Mouse (Mus musculus) intestine, embryonic 14.5 days (tissue): ENCODE measurements around the gene Hmgb3. TPM values are rescaled to one million over a fixed set of nuclear protein-coding genes. Genes with fewer than 3 reads are reported as not detected.

Source experiments
- ATAC-seq: fragments of 200-750 bp; cut with Nextera tagmentation; replicated peaks from 2 replicates; pipeline ENCODE4 v1.8.0; 2017; ENCODE audit warnings: low read depth, moderate number of reproducible peaks, moderate TSS enrichment, moderate library complexity; ENCODE audit not compliant: low FRiP score, low TSS enrichment
- DNase-seq: peaks from one replicate; pipeline ENCODE4 v3.0.0-alpha.2; 2018; ENCODE audit warnings: low spot score
- H3K27ac ChIP-seq: fragments of 300-500 bp; sonication (generic); 2 replicates; pipeline ENCODE4 v1.5.1; 2014; ENCODE audit warnings: low read depth, mild to moderate bottlenecking, control low read depth
- H3K27me3 ChIP-seq: fragments of 300-500 bp; sonication (generic); replicated peaks from 2 replicates; pipeline ENCODE4 v1.6.1; 2014; ENCODE audit warnings: low read length, control low read depth; ENCODE audit not compliant: control insufficient read depth, insufficient read depth
- H3K36me3 ChIP-seq: fragments of 300-500 bp; sonication (generic); 2 replicates; pipeline ENCODE4 v1.6.1; 2014; ENCODE audit warnings: low read length, control low read depth; ENCODE audit not compliant: control insufficient read depth, insufficient read depth
- H3K4me1 ChIP-seq: fragments of 300-500 bp; sonication (generic); replicated peaks from 2 replicates; pipeline ENCODE4 v1.6.1; 2014; ENCODE audit warnings: low read length, control low read depth, mixed read lengths; ENCODE audit not compliant: control insufficient read depth, insufficient read depth
- H3K4me2 ChIP-seq: fragments of 300-500 bp; sonication (generic); 2 replicates; pipeline ENCODE4 v1.6.1; 2014; ENCODE audit warnings: low read length
- H3K4me3 ChIP-seq: fragments of 300-500 bp; sonication (generic); 2 replicates; pipeline ENCODE4 v1.5.1; 2014; ENCODE audit warnings: low read depth, low read length, control low read depth, mixed read lengths
- H3K9ac ChIP-seq: fragments of 300-500 bp; sonication (generic); 2 replicates; pipeline ENCODE4 v1.6.1; 2014; ENCODE audit warnings: mild to moderate bottlenecking, low read length
- H3K9me3 ChIP-seq: fragments of 300-500 bp; sonication (generic); 2 replicates; pipeline ENCODE4 v1.6.1; 2016; ENCODE audit warnings: low read length, control low read depth; ENCODE audit not compliant: control insufficient read depth
- WGBS: fragments of 180-500 bp; shearing (Covaris S2); extraction: QIAGEN DNeasy Blood & Tissue Kit; methylation state at CpG from one replicate; pipeline ENCODE4 v1.1.7; 2014; 5-methylcytosine and 5-hydroxymethylcytosine counted together
- polyA plus RNA-seq: library from polyadenylated mRNA; unstranded; fragments of >200 nt; fragmentation: Nextera tagmentation; extraction: Ambion mirVana; gene quantifications from 2 replicates; pipeline ENCODE4 v1.2.1, GENCODE M21; 2014

The Hmgb3 gene
- polyA plus RNA-seq, 1 experiment from 2014 or later: 207 TPM

DNA sequence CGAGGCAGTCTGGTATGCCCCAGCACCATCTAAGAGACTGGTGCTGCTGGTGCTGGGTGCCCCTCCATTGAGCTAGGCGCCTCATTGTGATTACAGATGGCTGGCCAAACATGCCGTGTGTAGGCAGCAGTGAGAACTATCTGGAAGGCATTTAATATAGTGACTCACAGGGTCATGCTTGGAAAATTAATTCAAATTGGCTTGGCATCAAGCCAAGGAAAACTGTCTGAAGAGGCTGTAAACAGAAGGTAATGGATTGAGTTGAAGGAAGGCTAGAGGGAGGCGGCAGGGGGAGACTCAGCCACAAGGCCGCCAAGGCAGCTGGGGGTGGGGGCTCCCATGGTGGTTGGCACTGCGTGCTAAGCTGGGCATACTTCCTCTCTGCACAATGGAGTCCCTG lies 27.1 kb upstream of the Hmgb3 start:
- 54% methylated on average over 6 of the region's 6 CpGs for WGBS
- ATAC-seq (no peak), DNase-seq (no peak)

DNA sequence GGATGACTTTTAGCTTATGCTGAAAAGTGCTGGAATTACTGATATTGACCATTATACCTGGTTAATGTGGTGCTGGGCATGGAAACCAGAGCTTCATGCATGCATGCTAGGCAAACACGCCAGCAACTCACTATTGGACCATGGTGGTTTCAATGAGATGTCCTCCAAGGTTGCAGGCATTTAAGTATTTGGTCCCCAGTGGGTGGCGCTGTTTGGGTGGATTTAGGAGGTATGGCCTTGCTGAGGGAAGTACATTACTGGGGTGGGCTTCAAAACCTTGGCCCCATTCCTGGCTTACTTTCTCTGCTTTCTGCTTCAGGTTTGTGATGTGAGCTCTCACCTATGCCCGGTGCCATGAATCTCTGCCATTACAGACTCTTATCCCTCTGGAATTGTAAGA lies 23.1 kb upstream of the Hmgb3 start:
- no peak for ATAC-seq
- 53% methylated on average over 3 of the region's 3 CpGs for WGBS
- DNase-seq: no peak
- Histone ChIP-seq H3K4me1 (no peaks in the 10 kb centered on the region; the same call in 1 of the 2 replicates), H3K27ac (no peak overlapping the region), H3K4me3 (no peak overlapping the region), H3K36me3 (no peaks in the 10 kb centered on the region), H3K9me3 (no peaks in the 10 kb centered on the region), H3K4me2 (no peak overlapping the region), H3K9ac (no peak overlapping the region), H3K27me3 (no peaks in the 10 kb centered on the region)

More for the DNA sequence above, 27.1 kb upstream of the Hmgb3 start:
- Histone ChIP-seq H3K4me3 (no peak overlapping the region), H3K9me3 (no peaks in the 10 kb centered on the region), H3K36me3 (no peaks in the 10 kb centered on the region), H3K27me3 (no peaks in the 10 kb centered on the region), H3K4me1 (no peaks in the 10 kb centered on the region; the same call in 1 of the 2 replicates), H3K4me2 (no peak overlapping the region), H3K9ac (no peak overlapping the region), H3K27ac (no peak overlapping the region)

DNA sequence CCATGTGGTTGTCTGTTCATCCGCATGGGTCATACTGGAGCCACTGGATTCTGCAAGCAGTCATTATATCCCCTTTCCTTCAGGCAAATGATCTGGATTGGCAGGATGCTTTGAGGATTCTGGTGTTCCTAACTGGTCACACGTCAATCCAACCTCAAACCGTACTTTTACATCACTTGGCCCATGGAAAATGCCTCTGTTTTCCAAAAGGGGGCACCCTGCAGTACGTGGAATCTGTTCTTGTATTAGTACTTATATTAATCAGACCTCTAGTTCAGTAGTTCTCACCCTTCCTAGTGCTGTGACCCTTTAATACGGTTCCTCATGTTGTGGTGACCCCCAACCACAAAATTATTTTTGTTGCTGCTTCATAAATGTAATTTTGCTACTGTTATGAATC lies 21.6 kb upstream of the Hmgb3 start:
- Histone ChIP-seq H3K4me2 (no peak overlapping the region), H3K9ac (no peak overlapping the region), H3K4me3 (no peak overlapping the region), H3K27ac (no peak overlapping the region), H3K4me1 (no peaks in the 10 kb centered on the region), H3K36me3 (no peaks in the 10 kb centered on the region), H3K27me3 (no peaks in the 10 kb centered on the region), H3K9me3 (no peaks in the 10 kb centered on the region)
- DNase-seq: no peak
- ATAC-seq: no peak
- 77% methylated on average over 5 of the region's 5 CpGs for WGBS

DNA sequence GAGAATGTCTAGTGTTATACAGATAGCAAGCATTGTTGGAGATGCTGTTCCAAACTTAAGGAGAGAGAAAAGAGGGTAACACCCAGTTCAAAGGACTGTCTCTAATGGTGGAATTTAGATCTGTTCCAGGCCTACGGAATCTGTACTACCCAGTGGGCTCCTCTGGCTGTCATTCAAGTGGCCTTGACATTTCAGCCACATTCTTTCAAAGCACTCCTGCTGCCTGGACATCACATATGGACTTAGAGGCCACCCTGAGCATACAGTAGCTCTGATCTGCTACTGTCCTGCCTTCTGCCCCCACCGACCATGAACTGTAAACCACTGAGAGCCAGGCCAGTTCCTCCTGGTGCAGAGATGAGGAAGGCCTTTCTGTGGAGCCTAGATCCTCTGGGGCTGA lies 17.9 kb upstream of the Hmgb3 start:
- no peaks in the 10 kb centered on the region for H3K9me3 ChIP-seq
- no peak overlapping the region for H3K4me3 ChIP-seq
- H3K27ac ChIP-seq: no peak overlapping the region
- 65% methylated on average over 2 of the region's 2 CpGs for whole genome bisulfite sequencing
- no peaks in the 10 kb centered on the region for H3K36me3 ChIP-seq
- no peak overlapping the region for H3K9ac ChIP-seq
- no peaks in the 10 kb centered on the region for H3K4me1 ChIP-seq
- H3K4me2 ChIP-seq: no peak overlapping the region
- no peak for ATAC-seq
- no peak for DNase-seq
- H3K27me3 ChIP-seq: no peaks in the 10 kb centered on the region

DNA sequence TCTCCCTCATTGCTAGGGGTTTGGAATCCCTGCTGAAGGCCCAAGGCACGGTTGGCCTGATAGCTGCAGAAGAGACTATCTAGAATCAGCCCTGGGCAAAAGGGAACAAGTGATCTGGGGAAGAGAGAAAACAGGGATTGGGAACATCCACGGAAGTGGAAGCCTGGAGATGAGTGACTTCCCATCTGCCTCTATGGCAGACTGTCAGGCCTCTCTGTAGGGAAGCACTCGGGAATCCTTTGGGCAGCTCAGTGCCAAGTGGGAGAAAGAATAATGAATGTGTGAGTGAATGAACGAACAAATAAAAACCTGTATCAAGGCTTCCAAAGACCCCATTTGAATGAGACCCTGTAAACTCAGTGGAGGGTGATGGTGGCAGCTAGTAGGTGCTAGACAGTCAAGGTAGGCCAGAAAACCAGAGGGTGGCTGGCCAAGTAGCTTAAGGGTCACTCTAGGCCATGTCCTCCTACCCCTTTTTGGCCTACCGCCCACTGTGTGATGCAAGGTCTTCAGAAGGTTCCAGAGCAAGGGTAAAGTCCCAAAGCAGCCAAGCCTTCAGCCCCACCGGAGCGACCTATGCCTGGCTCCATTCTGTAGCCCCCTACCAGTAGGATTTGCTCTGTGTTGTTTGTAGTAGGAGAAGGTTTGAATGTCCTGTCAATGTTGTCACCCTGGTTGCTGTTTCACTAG lies 14.8 kb upstream of the Hmgb3 start:
- DNase-seq (no peak), ATAC-seq (no peak)
- H3K4me1 ChIP-seq: no peaks in the 10 kb centered on the region
- no peak overlapping the region for H3K9ac ChIP-seq
- H3K4me2 ChIP-seq: no peak overlapping the region
- H3K27ac ChIP-seq: no peak overlapping the region
- no peaks in the 10 kb centered on the region for H3K36me3 ChIP-seq
- H3K27me3 ChIP-seq: no peaks in the 10 kb centered on the region
- WGBS: 81% methylated on average over 7 of the region's 7 CpGs
- H3K4me3 ChIP-seq: no peak overlapping the region
- no peaks in the 10 kb centered on the region for H3K9me3 ChIP-seq

DNA sequence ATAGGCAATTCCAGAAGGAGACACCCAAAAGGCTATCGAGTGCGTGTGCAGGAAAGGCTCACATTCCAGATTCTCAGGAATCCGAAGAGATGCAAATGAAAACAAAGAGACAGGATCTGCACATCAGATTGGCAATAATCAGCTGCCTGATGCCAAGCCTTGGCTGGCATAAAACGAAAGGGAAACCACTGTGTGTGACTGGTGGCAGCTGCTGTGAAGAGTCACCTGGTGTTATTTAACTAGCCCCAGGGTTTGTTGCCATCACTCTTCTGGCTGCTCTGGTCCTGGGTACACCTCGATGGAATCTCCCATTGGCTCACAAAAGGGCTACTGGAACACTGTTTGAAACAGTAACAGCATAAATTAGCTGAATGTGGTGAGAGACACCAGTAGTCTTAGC lies 11.0 kb upstream of the Hmgb3 start:
- Histone ChIP-seq H3K27ac (no peak overlapping the region), H3K27me3 (no peaks in the 10 kb centered on the region), H3K4me1 (no peaks in the 10 kb centered on the region), H3K4me3 (no peak overlapping the region), H3K9ac (no peak overlapping the region), H3K9me3 (no peaks in the 10 kb centered on the region), H3K4me2 (no peak overlapping the region), H3K36me3 (no peaks in the 10 kb centered on the region)
- ATAC-seq (no peak), DNase-seq (no peak)
- WGBS: 59% methylated on average over 5 of the region's 5 CpGs

DNA sequence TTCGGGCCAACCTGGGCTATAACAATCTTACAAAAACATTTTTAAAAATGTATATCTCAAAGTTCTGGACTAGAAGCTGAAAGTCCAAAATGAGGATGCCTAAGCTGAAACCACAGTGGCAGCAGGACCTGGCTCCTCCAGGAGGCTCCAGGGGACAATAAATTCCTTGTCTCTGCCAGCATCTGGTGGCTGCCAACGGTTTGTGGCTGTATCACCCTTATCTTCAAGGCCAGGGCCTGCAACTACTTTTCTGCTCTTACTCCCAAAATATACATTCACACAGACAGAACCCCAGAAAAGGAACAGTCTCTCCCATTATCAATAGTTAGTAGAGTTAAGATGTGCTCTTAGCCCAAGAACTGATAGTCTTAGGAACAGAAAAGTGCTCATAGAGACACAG lies 10.6 kb upstream of the Hmgb3 start:
- Histone ChIP-seq H3K27ac (no peak overlapping the region), H3K36me3 (no peaks in the 10 kb centered on the region), H3K9me3 (no peaks in the 10 kb centered on the region), H3K4me1 (no peaks in the 10 kb centered on the region), H3K4me3 (no peak overlapping the region), H3K9ac (no peak overlapping the region), H3K27me3 (no peaks in the 10 kb centered on the region), H3K4me2 (no peak overlapping the region)
- ATAC-seq: no peak
- 67% methylated on average over 2 of the region's 2 CpGs for WGBS
- no peak for DNase-seq

DNA sequence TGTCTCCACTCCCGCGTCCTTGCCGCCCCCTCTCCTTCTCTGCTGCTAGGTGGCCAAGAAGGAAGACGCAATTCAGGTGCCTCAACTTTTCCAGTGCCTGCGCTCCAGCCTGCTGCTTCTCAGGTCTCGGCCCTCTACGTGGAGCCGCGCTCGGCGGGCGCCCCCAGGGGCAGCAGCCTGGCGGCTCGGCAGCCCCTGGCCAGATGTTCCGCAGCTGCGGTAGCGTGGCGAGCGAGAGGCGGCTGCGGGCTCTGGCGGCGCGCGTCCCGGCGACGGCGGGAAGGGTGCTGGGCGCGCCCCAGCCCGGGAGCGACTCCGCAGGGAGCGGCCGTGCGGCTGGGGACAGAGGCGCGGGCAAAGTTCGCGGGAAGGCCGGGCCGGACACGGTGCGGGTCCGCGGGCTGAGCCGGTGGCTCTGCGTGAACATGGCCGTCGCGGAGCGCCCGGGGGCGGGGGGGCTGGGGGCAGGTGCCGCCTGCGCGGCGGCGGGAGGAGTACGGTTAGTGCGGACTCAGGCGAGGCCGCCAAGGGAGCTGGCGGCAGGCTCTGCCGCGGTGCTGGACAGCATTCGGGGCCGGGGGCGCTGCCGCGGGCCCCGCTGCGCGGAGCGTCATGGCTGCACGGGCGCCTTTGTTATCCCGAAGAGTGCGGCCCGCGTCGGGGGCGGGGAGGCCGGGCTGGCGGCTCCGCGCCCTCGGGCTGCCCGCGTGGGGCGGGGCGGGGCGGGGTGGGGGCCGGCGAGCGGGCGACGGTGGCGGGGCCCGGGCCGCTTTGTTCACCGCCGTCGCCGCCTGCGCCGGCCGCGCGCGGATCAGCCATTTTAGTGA lies 610 bp downstream of the Hmgb3 start:
- H3K4me3 ChIP-seq: peak overlapping the region; percentile 61
- ATAC-seq: peak; percentile 79
- H3K27ac ChIP-seq: peak overlapping the region; percentile 94
- H3K27me3 ChIP-seq: no peaks in the 10 kb centered on the region
- 14% methylated on average over 66 of the region's 112 CpGs for WGBS
- H3K9me3 ChIP-seq: no peaks in the 10 kb centered on the region
- DNase-seq: peak; percentile 76
- H3K9ac ChIP-seq: peak overlapping the region; percentile 83
- H3K36me3 ChIP-seq: peaks cover 13% of the 10 kb centered on the region; the same call in 1 of the 2 replicates
- peak overlapping the region; percentile 49 for H3K4me2 ChIP-seq
- H3K4me1 ChIP-seq: no peaks in the 10 kb centered on the region
